Mouse (Mus musculus): ENCODE results near the gene Olfr679. TPM values are rescaled to one million over a fixed set of nuclear protein-coding genes. Genes with fewer than 3 reads are reported as not detected.

Gene Olfr679
- not detected for polyA plus RNA-seq (2017; shearing (Covaris generic))

DNA sequence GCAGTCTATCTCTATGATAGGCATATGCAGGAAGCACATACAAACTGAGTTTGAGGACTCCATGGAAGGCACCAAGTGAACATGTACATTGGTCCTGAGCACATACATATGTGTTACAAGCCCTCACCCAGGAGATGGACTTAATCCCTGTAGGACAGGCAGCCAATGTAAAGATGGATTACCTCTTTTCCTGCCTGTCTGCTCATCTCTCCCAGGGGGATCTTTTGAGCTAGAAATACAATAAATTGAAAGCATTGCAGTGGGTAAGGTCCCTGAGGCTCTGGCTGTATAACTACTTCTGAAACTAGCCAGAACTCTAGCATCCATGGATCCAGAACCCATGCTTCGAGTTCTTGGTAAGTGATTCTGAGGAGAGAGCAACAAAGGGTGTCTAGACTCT lies at the start of gene Olfr679:
Gene Olfr679, plus strand, starts transcription at position 301 of the 400 bp plus-strand sequence.

DNA sequence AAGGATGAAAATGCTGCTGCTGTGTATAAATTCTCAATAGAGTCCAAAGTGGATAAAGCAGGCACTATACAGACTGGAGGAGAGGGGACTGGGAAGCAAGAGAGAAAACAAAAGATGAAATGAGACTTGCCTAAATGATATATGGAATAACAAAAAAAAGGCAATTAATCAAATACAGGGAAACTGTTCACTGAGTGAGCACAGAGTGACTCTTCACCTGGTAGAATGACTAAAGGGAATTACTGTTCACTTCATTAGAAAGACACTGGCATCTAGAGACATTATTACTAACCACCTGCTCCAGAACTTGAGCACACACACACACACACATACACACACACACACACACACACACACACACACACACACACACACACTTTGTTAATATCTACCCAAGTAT lies 48.6 kb upstream of the Olfr679 start, which contains the start of gene Olfr676:
Gene Olfr676, plus strand, starts transcription at position 301 of the 400 bp plus-strand sequence.

GRCm38 (mm10) chr7:105064175-105064574 lies 16.8 kb upstream of the Olfr679 start, which contains the start of gene Olfr678:
TSS of gene Olfr678 (plus strand) at chr7:105064475.

GRCm38 (mm10) chr7:105092717-105093116 lies 11.7 kb downstream of the Olfr679 start, which contains the start of gene Olfr680-ps1:
TSS of gene Olfr680-ps1 (minus strand) at chr7:105092817.

GRCm38 (mm10) chr7:105116536-105116935 lies 35.5 kb downstream of the Olfr679 start, which contains the start of gene Olfr681:
TSS of gene Olfr681 (plus strand) at chr7:105116836.

Other genes starting within 250 kb of the Olfr679 start
- gene Usp17lb, start 238.6 kb upstream of the Olfr679 start, polyA plus RNA-seq (2017; shearing (Covaris generic)), result not detected
- 0.10 TPM for gene Usp17la, start 224.2 kb upstream of the Olfr679 start, polyA plus RNA-seq (2017; shearing (Covaris generic))
- gene Olfr665, start 203.2 kb upstream of the Olfr679 start, polyA plus RNA-seq (2017; shearing (Covaris generic)), result not detected
- gene Olfr666, start 185.3 kb upstream of the Olfr679 start, polyA plus RNA-seq (2017; shearing (Covaris generic)), result not detected
- not detected for gene Olfr667, start 159.7 kb upstream of the Olfr679 start, polyA plus RNA-seq (2017; shearing (Covaris generic))
- not detected for gene Olfr668, start 153.1 kb upstream of the Olfr679 start, polyA plus RNA-seq (2017; shearing (Covaris generic))
- gene Olfr669, start 147.0 kb upstream of the Olfr679 start, polyA plus RNA-seq (2017; shearing (Covaris generic)), result not detected
- not detected for gene Olfr670, start 118.6 kb upstream of the Olfr679 start, polyA plus RNA-seq (2017; shearing (Covaris generic))
- not detected for gene Olfr671, start 102.1 kb upstream of the Olfr679 start, polyA plus RNA-seq (2017; shearing (Covaris generic))
- gene Olfr672, start 79.2 kb upstream of the Olfr679 start, polyA plus RNA-seq (2017; shearing (Covaris generic)), result not detected
- not detected for gene Olfr675, start 52.7 kb upstream of the Olfr679 start, polyA plus RNA-seq (2017; shearing (Covaris generic))
- gene Olfr676, start 48.5 kb upstream of the Olfr679 start, polyA plus RNA-seq (2017; shearing (Covaris generic)), result not detected
- gene Olfr677, start 29.8 kb upstream of the Olfr679 start, polyA plus RNA-seq (2017; shearing (Covaris generic)), result not detected
- gene Olfr678, start 16.7 kb upstream of the Olfr679 start, polyA plus RNA-seq (2017; shearing (Covaris generic)), result not detected
- not detected for gene Olfr680-ps1, start 11.6 kb downstream of the Olfr679 start, polyA plus RNA-seq (2017; shearing (Covaris generic))
- gene Olfr681, start 35.6 kb downstream of the Olfr679 start, polyA plus RNA-seq (2017; shearing (Covaris generic)), result not detected
- gene Olfr683, start 65.8 kb downstream of the Olfr679 start, polyA plus RNA-seq (2017; shearing (Covaris generic)), result not detected
- not detected for gene Olfr684, start 82.4 kb downstream of the Olfr679 start, polyA plus RNA-seq (2017; shearing (Covaris generic))
- gene Olfr685, start 104.8 kb downstream of the Olfr679 start, polyA plus RNA-seq (2017; shearing (Covaris generic)), result not detected
- not detected for gene Olfr686, start 126.3 kb downstream of the Olfr679 start, polyA plus RNA-seq (2017; shearing (Covaris generic))
- not detected for gene Olfr688, start 206.9 kb downstream of the Olfr679 start, polyA plus RNA-seq (2017; shearing (Covaris generic))
- not detected for gene Olfr689, start 230.0 kb downstream of the Olfr679 start, polyA plus RNA-seq (2017; shearing (Covaris generic))

Measured in activated CD4-positive, CD25-positive, alpha-beta regulatory T cell, adult 9 weeks (primary cell).